Mouse (Mus musculus): Measurements from ENCODE around the gene Slc39a1.
"Not testable (repeated sequence)": the region's sequence is repeated elsewhere in the genome, so short reads cannot be mapped to it uniquely, and the experiment has no call there.

Slc39a1 gene

DNA sequence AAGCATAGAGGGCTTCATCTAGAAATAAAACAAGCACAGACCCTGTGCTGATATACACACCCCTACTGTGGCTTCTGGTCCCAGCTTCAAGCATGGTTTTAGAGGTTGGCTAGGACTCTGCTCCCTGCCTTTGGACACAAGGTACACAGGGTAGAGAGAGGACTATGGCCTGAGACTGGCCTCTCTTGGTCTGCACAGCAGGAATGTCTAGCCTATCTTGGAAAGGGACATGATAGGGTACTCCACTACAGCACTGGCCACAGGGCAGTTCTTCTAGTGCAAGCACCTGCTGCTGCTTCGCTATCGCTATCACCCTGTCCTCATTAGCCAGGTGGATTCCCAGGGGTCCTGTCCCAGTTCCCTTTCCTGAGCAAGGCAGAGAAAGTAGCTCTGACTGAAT lies 6.7 kb upstream of the Slc39a1 start:
- no peak for ATAC-seq (ENCODE audit: insufficient number of reproducible peaks, low FRiP score, low TSS enrichment)

DNA sequence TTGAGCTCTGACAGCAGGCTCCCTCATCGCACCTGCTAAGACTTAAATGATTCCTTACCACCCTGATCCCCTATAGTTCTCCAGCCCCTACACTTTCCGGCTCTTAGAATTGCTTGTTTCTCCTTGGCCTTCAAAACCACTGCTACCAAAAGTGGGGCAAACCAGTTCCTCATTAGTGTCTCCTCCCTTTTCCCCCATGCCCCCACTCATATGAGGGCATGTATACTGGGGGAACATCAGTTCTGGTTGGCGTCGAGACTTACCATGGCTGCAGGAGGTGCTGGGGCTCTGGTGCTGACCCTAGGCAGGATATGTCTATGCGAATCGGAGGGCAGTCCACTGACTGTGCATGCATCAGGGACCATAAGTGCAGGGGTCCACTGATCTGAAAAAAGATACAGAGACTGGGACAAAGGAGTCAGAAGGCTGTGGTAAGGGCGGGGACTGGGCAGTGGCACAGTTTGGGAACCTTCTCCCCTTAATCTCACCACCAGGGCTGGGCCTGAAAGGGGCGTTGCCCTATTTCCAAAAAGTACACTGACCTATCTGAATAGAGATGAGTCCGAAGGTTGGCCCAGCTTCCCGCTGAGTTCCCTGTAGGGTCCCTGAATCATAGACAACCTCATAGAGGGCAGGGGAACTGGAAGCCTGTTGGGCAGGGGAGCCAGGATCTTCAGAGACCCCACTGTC lies 6.2 kb upstream of the Slc39a1 start:
- no peak for ATAC-seq (ENCODE audit: insufficient number of reproducible peaks, low FRiP score, low TSS enrichment)

DNA sequence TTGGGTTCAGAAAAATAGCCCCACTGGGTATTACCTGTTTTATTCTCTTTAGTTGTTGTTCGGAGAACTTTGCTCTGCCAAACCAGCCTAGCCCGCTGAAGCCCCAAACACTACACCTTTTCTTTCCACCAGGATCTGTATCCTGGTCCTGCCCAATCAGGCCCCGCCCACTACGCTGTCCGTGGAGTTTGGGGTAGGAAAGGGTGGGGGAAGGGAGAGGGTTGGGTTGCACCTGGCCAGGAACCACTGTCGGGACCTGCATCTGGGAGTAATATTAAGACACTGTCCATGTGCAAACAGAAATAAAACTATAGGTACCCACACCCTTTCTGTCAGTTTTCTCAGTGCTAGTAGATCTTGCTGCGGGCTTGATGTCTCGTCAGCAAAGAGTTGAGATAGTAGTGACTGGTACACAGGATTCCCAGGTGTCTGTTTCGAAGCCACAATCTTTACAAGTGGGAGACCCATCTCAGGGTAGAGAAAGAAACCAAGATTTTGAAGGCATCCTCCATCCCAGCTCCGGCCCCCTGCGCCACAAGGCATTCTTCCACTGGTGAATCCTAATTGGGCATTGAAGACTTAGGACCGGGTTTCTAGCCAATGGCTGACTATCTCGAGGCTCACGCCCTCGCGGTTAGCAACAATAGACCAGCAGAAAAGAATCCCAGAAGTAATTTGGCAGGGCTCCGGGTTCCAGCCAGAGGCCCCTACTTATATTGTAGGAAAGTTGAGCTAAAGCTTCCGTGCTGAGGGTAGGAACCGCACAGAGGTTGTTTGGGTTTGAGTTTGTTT lies 4.8 kb upstream of the Slc39a1 start, which contains the start of gene Creb3l4:
Creb3l4 (minus strand) TSS at position 529 of the 792 bp plus-strand sequence.
- ATAC-seq (ENCODE audit: insufficient number of reproducible peaks, low FRiP score, low TSS enrichment), result no peak

- ATAC-seq (ENCODE audit: insufficient number of reproducible peaks, low FRiP score, low TSS enrichment), result no peak
Observed at GRCm38 (mm10) chr3:90245406-90245805, 2.6 kb upstream of the Slc39a1 start.

GRCm38 (mm10) chr3:90247630-90247959 lies 377 bp upstream of the Slc39a1 start:
- no peak for ATAC-seq (ENCODE audit: insufficient number of reproducible peaks, low FRiP score, low TSS enrichment)

- ATAC-seq (ENCODE audit: insufficient number of reproducible peaks, low FRiP score, low TSS enrichment), result no peak
Observed at GRCm38 (mm10) chr3:90248746-90249100, 751 bp downstream of the Slc39a1 start.

DNA sequence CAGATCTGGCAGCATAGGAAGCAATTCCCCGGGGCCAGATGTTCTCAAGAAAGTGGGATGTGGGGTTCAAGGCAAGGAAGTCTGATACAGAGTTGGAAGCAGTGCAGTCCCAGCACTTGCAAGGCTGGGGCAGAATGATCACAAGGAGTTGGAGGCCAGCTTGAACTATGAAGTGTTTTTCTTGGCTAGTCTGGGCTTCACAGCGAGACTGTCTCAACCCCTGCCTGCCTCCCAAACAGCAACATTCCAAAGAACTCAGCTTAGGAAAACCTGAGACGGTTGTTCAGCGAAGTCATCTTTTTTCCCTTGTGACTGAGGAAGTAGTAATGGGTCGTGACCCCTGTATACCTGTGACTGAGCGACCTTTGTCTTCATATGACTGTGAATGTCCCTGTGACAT lies 2.8 kb downstream of the Slc39a1 start:
- ATAC-seq (ENCODE audit: insufficient number of reproducible peaks, low FRiP score, low TSS enrichment), result no peak

GRCm38 (mm10) chr3:90251731-90252226 lies 3.8 kb downstream of the Slc39a1 start:
- not testable (repeated sequence) for ATAC-seq (ENCODE audit: insufficient number of reproducible peaks, low FRiP score, low TSS enrichment)

GRCm38 (mm10) chr3:90252659-90253058 lies 4.7 kb downstream of the Slc39a1 start:
- ATAC-seq (ENCODE audit: insufficient number of reproducible peaks, low FRiP score, low TSS enrichment), result not testable (repeated sequence)

DNA sequence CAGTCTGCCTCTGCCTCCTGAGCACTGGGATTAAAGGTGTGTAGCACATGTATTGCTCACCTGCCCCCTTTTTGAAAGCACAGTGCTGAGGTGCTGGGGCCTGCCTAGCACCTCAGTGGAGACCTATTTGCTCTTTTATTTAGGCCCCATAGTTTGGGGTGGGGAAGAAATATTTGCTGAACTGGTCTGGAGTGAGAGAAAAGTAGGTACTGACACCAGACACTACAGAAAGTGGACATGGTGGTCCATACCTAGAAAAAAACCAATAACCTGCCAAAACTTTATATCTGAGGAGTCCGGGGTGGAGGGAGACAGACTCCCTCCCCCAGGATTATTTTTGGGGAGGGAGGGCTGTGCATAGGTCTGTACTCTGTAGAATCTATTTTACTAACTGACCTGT lies 5.2 kb downstream of the Slc39a1 start:
- not testable (repeated sequence) for ATAC-seq (ENCODE audit: insufficient number of reproducible peaks, low FRiP score, low TSS enrichment)

DNA sequence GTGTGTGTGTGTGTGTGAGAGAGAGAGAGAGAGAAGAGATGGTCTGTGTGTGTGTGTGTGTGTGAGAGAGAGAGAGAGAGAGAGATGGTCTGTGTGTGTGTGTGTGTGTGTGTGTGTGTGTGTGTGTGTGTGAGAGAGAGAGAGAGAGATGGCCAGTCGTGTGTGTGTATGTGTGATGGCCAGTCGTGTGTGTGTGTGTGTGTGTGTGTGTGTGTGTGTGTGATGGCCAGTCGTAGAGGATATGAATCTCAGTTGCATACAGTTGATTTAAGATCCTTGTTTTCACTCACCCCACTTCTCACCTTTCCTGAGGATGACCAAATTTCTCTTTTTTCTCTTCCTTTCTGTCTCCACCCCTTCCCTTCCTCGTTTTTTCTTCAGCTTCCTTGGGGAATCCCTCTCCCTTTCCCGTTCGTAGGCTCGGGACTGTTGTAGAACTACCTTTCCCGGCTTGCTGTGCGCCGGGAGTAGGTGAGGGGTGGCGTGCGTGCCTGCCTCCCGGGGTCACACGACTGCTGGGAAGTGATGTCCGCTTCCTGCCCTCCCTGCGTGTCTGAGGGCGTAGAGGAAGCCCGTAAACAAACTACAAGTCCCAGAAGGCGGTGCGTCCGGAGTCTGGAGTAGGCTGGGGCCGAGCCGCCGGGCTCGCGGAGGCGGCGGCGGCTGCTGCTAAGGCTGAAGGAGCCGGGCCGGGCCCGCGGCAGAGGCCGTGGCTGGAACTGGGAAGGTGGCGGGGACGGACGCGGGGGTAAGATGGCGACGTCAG lies 5.9 kb downstream of the Slc39a1 start, which contains the start of gene Crtc2:
Crtc2 (plus strand) TSS at position 511 of the 766 bp plus-strand sequence.
- peak; percentile 95 for ATAC-seq (ENCODE audit: insufficient number of reproducible peaks, low FRiP score, low TSS enrichment)

- ATAC-seq (ENCODE audit: insufficient number of reproducible peaks, low FRiP score, low TSS enrichment), result peak; percentile 17; the same call in 1 of the 2 replicates
Observed at GRCm38 (mm10) chr3:90254419-90255193, 6.6 kb downstream of the Slc39a1 start.

DNA sequence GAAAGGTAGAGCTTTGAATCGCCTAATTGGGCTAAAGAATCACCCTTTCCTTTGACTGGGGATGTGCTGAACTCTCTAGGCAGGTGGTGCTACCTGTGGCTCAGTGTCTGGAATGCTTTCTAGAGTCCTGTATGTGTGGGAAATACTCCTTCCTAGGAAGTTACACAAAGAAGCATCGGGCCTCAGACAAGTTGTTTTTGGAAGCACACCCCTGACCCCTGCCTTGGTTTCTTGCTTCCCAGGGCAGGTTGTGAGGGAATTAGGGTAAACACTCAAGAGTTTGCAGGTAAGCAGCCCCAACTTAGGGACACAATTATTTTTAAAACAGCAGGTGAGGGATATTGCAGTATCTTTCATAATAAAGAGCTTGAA lies 7.2 kb downstream of the Slc39a1 start:
- ATAC-seq (ENCODE audit: insufficient number of reproducible peaks, low FRiP score, low TSS enrichment), result no peak

- no peak for ATAC-seq (ENCODE audit: insufficient number of reproducible peaks, low FRiP score, low TSS enrichment)
Observed at GRCm38 (mm10) chr3:90255784-90256353, 7.9 kb downstream of the Slc39a1 start.

DNA sequence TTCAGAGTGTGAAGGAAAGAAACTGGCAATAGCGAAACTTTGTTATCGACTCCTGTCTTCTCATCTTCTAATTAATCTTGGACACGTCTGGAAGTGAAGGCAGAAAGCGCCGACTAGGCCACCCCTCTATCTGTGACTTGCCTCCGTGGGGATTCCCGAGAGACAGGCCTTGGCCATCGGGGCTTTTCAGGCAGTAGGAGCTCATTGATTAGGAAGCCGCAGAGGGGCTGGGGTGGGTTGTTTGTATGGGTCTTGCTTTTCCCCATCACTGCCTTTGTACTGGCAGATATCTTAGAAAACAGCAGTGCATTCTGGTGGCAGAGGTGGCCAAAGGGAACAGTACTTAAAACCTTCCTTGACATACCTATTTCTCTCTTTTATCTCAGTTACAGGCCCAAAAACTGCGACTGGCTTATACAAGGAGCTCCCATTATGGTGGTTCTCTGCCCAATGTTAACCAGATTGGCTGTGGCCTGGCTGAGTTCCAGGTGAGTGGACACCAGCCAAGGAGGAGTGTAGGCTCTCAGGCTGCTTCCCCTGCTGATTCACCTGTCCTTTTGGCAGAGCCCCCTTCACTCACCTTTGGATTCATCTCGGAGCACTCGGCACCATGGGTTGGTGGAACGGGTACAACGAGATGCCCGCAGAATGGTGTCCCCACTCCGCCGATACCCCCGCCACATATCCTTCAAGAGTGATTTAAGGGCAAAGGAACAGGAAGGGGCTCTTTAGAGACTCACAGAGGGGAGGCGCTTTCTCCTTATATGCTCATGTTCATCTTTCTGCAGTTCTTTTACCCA lies 9.0 kb downstream of the Slc39a1 start:
- ATAC-seq (ENCODE audit: insufficient number of reproducible peaks, low FRiP score, low TSS enrichment), result peak; percentile 14; the same call in 1 of the 2 replicates

- ATAC-seq (ENCODE audit: insufficient number of reproducible peaks, low FRiP score, low TSS enrichment), result no peak
Observed at GRCm38 (mm10) chr3:90258521-90258920, 10.5 kb downstream of the Slc39a1 start.

DNA sequence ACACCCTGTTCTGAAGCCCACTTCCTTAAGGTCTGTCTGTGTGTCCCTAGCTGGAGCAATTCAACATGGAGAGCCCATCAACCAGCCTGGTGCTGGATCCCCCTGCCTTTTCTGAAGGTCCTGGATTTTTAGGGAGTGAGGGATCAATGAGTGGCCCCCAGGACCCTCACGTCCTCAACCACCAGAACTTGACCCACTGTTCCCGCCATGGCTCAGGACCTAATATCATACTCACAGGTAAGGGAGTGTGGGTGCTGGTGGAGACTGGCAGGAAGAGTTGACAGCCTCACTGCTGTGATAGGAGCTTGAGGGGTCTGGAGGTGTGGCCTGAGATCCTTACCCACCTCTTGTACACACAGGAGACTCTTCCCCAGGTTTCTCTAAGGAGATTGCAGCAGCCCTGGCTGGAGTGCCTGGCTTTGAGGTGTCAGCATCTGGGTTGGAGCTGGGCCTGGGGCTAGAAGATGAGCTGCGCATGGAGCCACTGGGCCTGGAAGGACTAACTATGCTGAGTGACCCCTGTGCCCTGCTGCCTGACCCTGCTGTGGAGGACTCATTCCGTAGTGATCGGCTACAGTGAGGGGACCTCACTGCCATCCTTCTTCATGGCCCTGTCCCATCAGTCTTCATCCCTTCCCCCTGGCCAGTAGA lies 15.3 kb downstream of the Slc39a1 start:
- no peak for ATAC-seq (ENCODE audit: insufficient number of reproducible peaks, low FRiP score, low TSS enrichment)

- ATAC-seq (ENCODE audit: insufficient number of reproducible peaks, low FRiP score, low TSS enrichment), result no peak; the same call in 1 of the 2 replicates
Observed at GRCm38 (mm10) chr3:90264687-90265033, 16.7 kb downstream of the Slc39a1 start.

All from cerebellum, adult (tissue).